Mouse (Mus musculus) midbrain, embryonic 12.5 days (tissue): ENCODE measurements around the gene Rnf34. TPM values are rescaled to one million over a fixed set of nuclear protein-coding genes. Genes with fewer than 3 reads are reported as not detected.

Experiments
- ATAC-seq: fragments of 200-750 bp; cut with Nextera tagmentation; 2 replicates; pipeline ENCODE4 v1.8.0; 2017; ENCODE audit warnings: low read depth, moderate TSS enrichment, moderate library complexity; ENCODE audit not compliant: low FRiP score
- H3K27ac ChIP-seq: fragments of 300-500 bp; sonication (generic); replicated peaks from 2 replicates; pipeline ENCODE4 v1.5.1; 2016; ENCODE audit warnings: mild to moderate bottlenecking
- H3K27me3 ChIP-seq: fragments of 300-500 bp; sonication (generic); 2 replicates; pipeline ENCODE4 v1.6.1; 2016; ENCODE audit warnings: mild to moderate bottlenecking
- H3K36me3 ChIP-seq: fragments of 300-500 bp; sonication (generic); 2 replicates; pipeline ENCODE4 v1.6.1; 2016
- H3K4me1 ChIP-seq: fragments of 300-500 bp; sonication (generic); 2 replicates; pipeline ENCODE4 v1.6.1; 2016
- H3K4me2 ChIP-seq: fragments of 300-500 bp; sonication (generic); replicated peaks from 2 replicates; pipeline ENCODE4 v1.6.1; 2016; ENCODE audit warnings: mild to moderate bottlenecking, moderate library complexity
- H3K4me3 ChIP-seq: fragments of 300-500 bp; sonication (generic); 2 replicates; pipeline ENCODE4 v1.5.1; 2016; ENCODE audit warnings: mild to moderate bottlenecking
- H3K9ac ChIP-seq: fragments of 300-500 bp; sonication (generic); replicated peaks from 2 replicates; pipeline ENCODE4 v1.6.1; 2016; ENCODE audit warnings: mild to moderate bottlenecking, moderate library complexity
- H3K9me3 ChIP-seq: fragments of 300-500 bp; sonication (generic); 2 replicates; pipeline ENCODE4 v1.6.1; 2016; ENCODE audit warnings: mild to moderate bottlenecking
- WGBS: fragments of 180-500 bp; shearing (Covaris S2); methylation state at CpG from one replicate; pipeline ENCODE4 v1.1.7; 2016; 5-methylcytosine and 5-hydroxymethylcytosine counted together
- polyA plus RNA-seq: library from polyadenylated mRNA; unstranded; fragments of >200 nt; fragmentation: Nextera tagmentation; extraction: Ambion mirVana; gene quantifications from 2 replicates; pipeline ENCODE4 v1.2.1, GENCODE M21; 2016

Gene Rnf34
- polyA plus RNA-seq, 1 experiment from 2014 or later = 52.0 TPM

DNA sequence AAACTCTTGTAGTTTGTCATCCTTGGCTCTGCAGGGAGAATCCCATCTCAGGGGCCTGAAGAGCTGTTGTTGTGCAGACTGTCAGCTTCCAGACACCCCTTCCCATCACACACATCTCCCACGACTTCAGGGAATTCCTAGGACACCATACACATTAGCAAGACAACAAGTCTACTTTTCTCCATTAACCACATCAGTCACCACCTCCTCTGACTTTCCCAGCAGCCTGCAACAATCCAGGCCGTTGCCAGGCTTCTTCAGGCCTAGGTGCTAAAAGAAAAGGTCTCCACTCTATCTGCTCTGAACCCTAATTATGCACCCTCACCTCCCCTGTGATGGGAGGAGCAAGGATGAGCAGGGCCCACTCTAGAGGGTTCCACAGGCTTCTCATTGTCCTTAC lies 40.5 kb downstream of the Rnf34 start:
- peaks cover 10% of the 10 kb centered on the region for H3K36me3 ChIP-seq
- H3K4me1 ChIP-seq = peaks cover 7% of the 10 kb centered on the region
- WGBS = 77% methylated on average over 2 of the region's 2 CpGs
- ATAC-seq = no peak
- no peaks in the 10 kb centered on the region for H3K9me3 ChIP-seq
- no peak overlapping the region for H3K4me2 ChIP-seq
- H3K9ac ChIP-seq = no peak overlapping the region
- no peak overlapping the region for H3K27ac ChIP-seq
- no peaks in the 10 kb centered on the region for H3K27me3 ChIP-seq
- H3K4me3 ChIP-seq = no peak overlapping the region

GRCm38 (mm10) chr5:122893270-122893669 lies 43.4 kb downstream of the Rnf34 start:
- ATAC-seq = no peak
- H3K4me3 ChIP-seq = no peak overlapping the region
- peaks cover 19% of the 10 kb centered on the region for H3K4me1 ChIP-seq
- peaks cover 4% of the 10 kb centered on the region for H3K36me3 ChIP-seq
- 94% methylated on average over 6 of the region's 6 CpGs for WGBS
- H3K9me3 ChIP-seq = no peaks in the 10 kb centered on the region
- H3K27ac ChIP-seq = no peak overlapping the region
- no peaks in the 10 kb centered on the region for H3K27me3 ChIP-seq
- H3K4me2 ChIP-seq = no peak overlapping the region
- H3K9ac ChIP-seq = no peak overlapping the region

DNA sequence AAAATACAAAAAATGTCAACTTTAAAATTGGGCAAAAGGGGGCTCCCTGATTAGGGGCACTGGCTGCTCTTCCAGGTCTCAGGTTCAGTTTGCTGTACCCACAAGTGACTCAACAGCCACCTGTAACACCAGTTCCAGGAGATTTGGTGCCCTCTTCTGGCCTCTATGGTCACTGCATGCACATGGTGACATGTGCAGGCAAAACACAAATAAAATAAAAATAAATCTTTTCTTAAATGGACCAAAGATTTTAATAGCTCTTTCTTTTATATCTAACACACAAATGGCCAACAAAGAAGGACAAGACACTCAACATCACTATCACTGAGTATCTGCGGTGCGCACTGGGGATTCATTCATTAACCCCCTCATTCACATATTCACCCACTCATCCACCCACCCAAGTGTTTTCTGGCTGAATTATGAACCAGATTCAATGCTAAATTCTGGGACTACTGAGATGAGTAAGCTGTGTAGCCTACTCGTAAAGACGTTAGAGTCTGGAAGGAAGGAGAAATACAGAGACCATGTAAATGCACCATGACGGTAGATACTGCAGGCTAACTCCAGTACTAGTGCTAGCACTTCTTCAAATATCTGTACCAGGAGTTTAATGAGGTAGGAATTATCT lies 44.3 kb downstream of the Rnf34 start:
- H3K4me3 ChIP-seq = no peak overlapping the region
- H3K36me3 ChIP-seq = no peaks in the 10 kb centered on the region
- H3K9me3 ChIP-seq = no peaks in the 10 kb centered on the region
- H3K9ac ChIP-seq = no peak overlapping the region
- H3K4me2 ChIP-seq = no peak overlapping the region
- ATAC-seq = no peak
- 92% methylated on average over 5 of the region's 5 CpGs for WGBS
- no peaks in the 10 kb centered on the region for H3K27me3 ChIP-seq
- H3K4me1 ChIP-seq = peaks cover 28% of the 10 kb centered on the region
- H3K27ac ChIP-seq = no peak overlapping the region

- no peaks in the 10 kb centered on the region for H3K9me3 ChIP-seq
- no peak overlapping the region for H3K4me2 ChIP-seq
- no peak overlapping the region for H3K4me3 ChIP-seq
- no peak for ATAC-seq
- H3K27me3 ChIP-seq = no peaks in the 10 kb centered on the region
- H3K36me3 ChIP-seq = no peaks in the 10 kb centered on the region
- H3K27ac ChIP-seq = 0 out of 2 replicates have a peak overlapping the region, but pooled peaks have one; percentile 15
- H3K4me1 ChIP-seq = peaks cover 30% of the 10 kb centered on the region
- 63% methylated on average over 4 of the region's 4 CpGs for WGBS
- H3K9ac ChIP-seq = no peak overlapping the region
These were observed 45.0 kb downstream of the Rnf34 start for GRCm38 (mm10) chr5:122894821-122895220.

- H3K9ac ChIP-seq = no peak overlapping the region
- WGBS = 86% methylated on average over 6 of the region's 6 CpGs
These were observed 48.3 kb downstream of the Rnf34 start for GRCm38 (mm10) chr5:122898153-122898552.

DNA sequence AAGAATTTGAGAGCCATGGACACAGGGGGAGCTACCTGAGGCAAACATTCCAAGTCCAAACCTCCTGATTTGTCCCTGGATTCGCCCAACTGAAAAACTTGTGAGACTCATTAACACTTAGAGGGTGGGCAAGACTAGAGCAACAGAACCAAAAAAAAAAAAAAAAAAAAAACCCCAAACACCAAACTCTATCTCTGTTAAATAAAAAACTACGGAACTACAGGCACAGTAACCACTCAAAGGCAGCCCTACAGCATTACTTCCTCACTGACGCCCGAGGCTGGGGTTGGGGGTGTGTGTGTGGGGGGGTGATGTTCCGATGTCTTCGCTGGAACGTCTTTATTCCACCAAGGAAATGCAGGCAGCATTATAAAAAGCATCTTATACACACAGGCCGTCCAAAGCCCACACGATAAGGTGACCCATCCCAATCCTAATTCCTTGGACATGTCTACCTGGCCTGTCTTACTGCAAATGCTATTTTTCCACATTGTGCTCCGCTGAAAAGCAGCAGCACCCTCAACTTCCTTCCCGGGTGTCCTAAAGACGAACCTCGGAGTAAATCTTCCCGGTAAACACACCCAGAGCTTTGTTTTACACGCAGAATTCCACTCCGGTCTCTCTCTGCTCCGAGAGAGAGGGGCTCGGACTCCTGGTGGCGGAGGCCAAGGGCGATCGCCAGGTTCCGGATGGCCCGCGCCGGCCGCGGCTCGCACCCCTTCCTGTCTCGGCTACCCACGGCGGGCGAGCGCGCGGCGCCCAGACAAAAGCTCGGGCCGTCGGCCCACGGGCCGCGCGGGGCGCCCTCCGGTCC lies 49.3 kb downstream of the Rnf34 start:
- Histone ChIP-seq H3K4me3 (peak overlapping the region; percentile 97), H3K4me2 (peak overlapping the region; percentile 79), H3K27ac (peak overlapping the region; percentile 94), H3K4me1 (peaks cover 34% of the 10 kb centered on the region), H3K9ac (peak overlapping the region; percentile 98), H3K9me3 (no peaks in the 10 kb centered on the region), H3K27me3 (no peaks in the 10 kb centered on the region), H3K36me3 (no peaks in the 10 kb centered on the region)
- ATAC-seq = no peak
- 4% methylated on average over 45 of the region's 45 CpGs for WGBS

More at GRCm38 (mm10) chr5:122898153-122898552, 48.3 kb downstream of the Rnf34 start:
- ATAC-seq = no peak
- Histone ChIP-seq H3K4me3 (peak overlapping the region; percentile 97; the same call in 1 of the 2 replicates), H3K4me1 (peaks cover 34% of the 10 kb centered on the region), H3K9me3 (no peaks in the 10 kb centered on the region), H3K36me3 (no peaks in the 10 kb centered on the region), H3K27ac (no peak overlapping the region), H3K27me3 (no peaks in the 10 kb centered on the region), H3K4me2 (peak overlapping the region; percentile 79)

GRCm38 (mm10) chr5:122899777-122900557 lies 50.1 kb downstream of the Rnf34 start:
- no peaks in the 10 kb centered on the region for H3K36me3 ChIP-seq
- peaks cover 30% of the 10 kb centered on the region for H3K4me1 ChIP-seq
- ATAC-seq = peak; percentile 96
- peak overlapping the region; percentile 97 for H3K4me3 ChIP-seq
- H3K4me2 ChIP-seq = peak overlapping the region; percentile 79
- H3K9ac ChIP-seq = peak overlapping the region; percentile 98
- H3K9me3 ChIP-seq = no peaks in the 10 kb centered on the region
- peak overlapping the region; percentile 94 for H3K27ac ChIP-seq
- no peaks in the 10 kb centered on the region for H3K27me3 ChIP-seq
- under 1% methylated on average over 104 of the region's 120 CpGs for WGBS

- Histone ChIP-seq H3K36me3 (no peaks in the 10 kb centered on the region), H3K9me3 (no peaks in the 10 kb centered on the region), H3K4me1 (peaks cover 27% of the 10 kb centered on the region), H3K27ac (peak overlapping the region; percentile 94), H3K27me3 (no peaks in the 10 kb centered on the region), H3K4me3 (peak overlapping the region; percentile 97), H3K9ac (peak overlapping the region; percentile 98), H3K4me2 (peak overlapping the region; percentile 79)
- WGBS = 2% methylated on average over 31 of the region's 33 CpGs
- ATAC-seq = no peak; the same call in 1 of the 2 replicates
These were observed 50.8 kb downstream of the Rnf34 start for GRCm38 (mm10) chr5:122900558-122901171.

- H3K9me3 ChIP-seq = no peaks in the 10 kb centered on the region
- H3K27me3 ChIP-seq = no peaks in the 10 kb centered on the region
- H3K36me3 ChIP-seq = no peaks in the 10 kb centered on the region
- no peak for ATAC-seq
- peak overlapping the region; percentile 94 for H3K27ac ChIP-seq
- H3K9ac ChIP-seq = no peak overlapping the region; the same call in 1 of the 2 replicates
- peak overlapping the region; percentile 79 for H3K4me2 ChIP-seq
- H3K4me1 ChIP-seq = peaks cover 27% of the 10 kb centered on the region
- peak overlapping the region; percentile 97 for H3K4me3 ChIP-seq
- WGBS = 57% methylated on average over 11 of the region's 11 CpGs
These were observed 51.3 kb downstream of the Rnf34 start for GRCm38 (mm10) chr5:122901179-122901578.

- no peak overlapping the region for H3K4me2 ChIP-seq
- peaks cover 27% of the 10 kb centered on the region for H3K4me1 ChIP-seq
- H3K27ac ChIP-seq = no peak overlapping the region
- no peaks in the 10 kb centered on the region for H3K27me3 ChIP-seq
- WGBS = 62% methylated on average over 3 of the region's 3 CpGs
- no peak overlapping the region for H3K4me3 ChIP-seq
- H3K9ac ChIP-seq = no peak overlapping the region
- H3K9me3 ChIP-seq = no peaks in the 10 kb centered on the region
- H3K36me3 ChIP-seq = no peaks in the 10 kb centered on the region
- ATAC-seq = no peak
These were observed 51.8 kb downstream of the Rnf34 start for GRCm38 (mm10) chr5:122901666-122902065.

DNA sequence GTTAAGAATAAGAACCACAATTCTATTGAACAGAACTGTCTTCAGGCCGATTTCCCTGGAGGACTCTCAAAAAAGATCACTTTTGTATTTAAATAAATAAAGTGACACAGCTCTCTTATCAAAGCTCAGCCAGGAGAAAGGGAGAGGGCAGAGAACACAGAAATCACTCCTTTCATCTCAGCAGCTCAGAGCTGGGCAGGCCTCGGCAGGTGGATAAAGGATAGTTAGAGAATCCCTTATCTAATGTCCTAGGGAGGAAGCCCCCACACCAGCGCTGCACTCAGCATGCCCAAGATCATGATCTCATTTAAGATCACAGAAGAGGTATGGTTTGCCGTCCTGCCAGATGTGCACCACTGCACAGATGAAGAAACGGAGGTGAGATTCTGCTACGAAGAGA lies 52.4 kb downstream of the Rnf34 start:
- H3K9ac ChIP-seq = no peak overlapping the region
- H3K27me3 ChIP-seq = no peaks in the 10 kb centered on the region
- ATAC-seq = no peak
- no peaks in the 10 kb centered on the region for H3K36me3 ChIP-seq
- peaks cover 24% of the 10 kb centered on the region for H3K4me1 ChIP-seq
- WGBS = 76% methylated on average over 6 of the region's 6 CpGs
- no peaks in the 10 kb centered on the region for H3K9me3 ChIP-seq
- no peak overlapping the region for H3K4me3 ChIP-seq
- H3K27ac ChIP-seq = no peak overlapping the region
- no peak overlapping the region for H3K4me2 ChIP-seq
